Mouse (Mus musculus): ENCODE results near the gene Vash2. TPM values are rescaled to one million over a fixed set of nuclear protein-coding genes. Genes with fewer than 3 reads are reported as not detected.

Gene Vash2
- polyA plus RNA-seq, 1 experiment: not detected

GRCm38 (mm10) chr1:190898899-190899575 is 80.1 kb downstream of the Vash2 start:
- no peak for TF ChIP-seq POLR2A (IDR thresholded peaks at IDR 0.05; ENCODE audit: insufficient read depth, low read depth, low read length)
- TF ChIP-seq CTCF (IDR thresholded peaks at IDR 0.05; ENCODE audit: insufficient read depth, low read depth, low read length): no peak
- Histone ChIP-seq H3K4me1 (ENCODE audit: control insufficient read depth, insufficient read depth, low read length) (no peaks in the 10 kb centered on the region), H3K4me3 (ENCODE audit: insufficient read depth, low read depth, low read length) (no peak overlapping the region), H3K27ac (ENCODE audit: insufficient read depth, low read depth, low read length) (no peak overlapping the region)
- WGBS: 77% methylated on average over 9 of the region's 9 CpGs

- Histone ChIP-seq H3K4me1 (ENCODE audit: control insufficient read depth, insufficient read depth, low read length) (no peaks in the 10 kb centered on the region), H3K4me3 (ENCODE audit: insufficient read depth, low read depth, low read length) (no peak overlapping the region), H3K27ac (ENCODE audit: insufficient read depth, low read depth, low read length) (no peak overlapping the region)
- TF ChIP-seq POLR2A (IDR thresholded peaks at IDR 0.05; ENCODE audit: insufficient read depth, low read depth, low read length) (no peak), CTCF (IDR thresholded peaks at IDR 0.05; ENCODE audit: insufficient read depth, low read depth, low read length) (no peak)
- WGBS: 93% methylated on average over 3 of the region's 3 CpGs
Measured at GRCm38 (mm10) chr1:190898186-190898585, 80.9 kb downstream of the Vash2 start.

Other genes with a start within 250 kb of the Vash2 start
- gene Rps6kc1, start 67.5 kb downstream of the Vash2 start, polyA plus RNA-seq (2012; ENCODE audit: insufficient read depth, insufficient read length, low replicate concordance, missing spikeins): not detected in 2 replicates
- gene Angel2, start 54.2 kb downstream of the Vash2 start, polyA plus RNA-seq (2012; ENCODE audit: insufficient read depth, insufficient read length, low replicate concordance, missing spikeins): not detected in 2 replicates
- not detected in 2 replicates for gene Flvcr1, start 46.9 kb upstream of the Vash2 start, polyA plus RNA-seq (2012; ENCODE audit: insufficient read depth, insufficient read length, low replicate concordance, missing spikeins)
- not detected in 2 replicates for gene Spata45, start 57.3 kb upstream of the Vash2 start, polyA plus RNA-seq (2012; ENCODE audit: insufficient read depth, insufficient read length, low replicate concordance, missing spikeins)
- gene Tatdn3, start 83.6 kb upstream of the Vash2 start, polyA plus RNA-seq (2012; ENCODE audit: insufficient read depth, insufficient read length, low replicate concordance, missing spikeins): not detected in 2 replicates
- gene Nsl1, start 83.7 kb upstream of the Vash2 start, polyA plus RNA-seq (2012; ENCODE audit: insufficient read depth, insufficient read length, low replicate concordance, missing spikeins): not detected in 2 replicates
- not detected in 2 replicates for gene Batf3, start 118.6 kb upstream of the Vash2 start, polyA plus RNA-seq (2012; ENCODE audit: insufficient read depth, insufficient read length, low replicate concordance, missing spikeins)
- not detected in 2 replicates for gene Fam71a, start 185.5 kb upstream of the Vash2 start, polyA plus RNA-seq (2012; ENCODE audit: insufficient read depth, insufficient read length, low replicate concordance, missing spikeins)
- not detected in 2 replicates for gene Atf3, start 238.7 kb upstream of the Vash2 start, polyA plus RNA-seq (2012; ENCODE audit: insufficient read depth, insufficient read length, low replicate concordance, missing spikeins)